Mouse (Mus musculus) stomach, embryonic 14.5 days (tissue): ENCODE data around the gene Tmtc4. TPM values are rescaled to one million over a fixed set of nuclear protein-coding genes. Genes with fewer than 3 reads are reported as not detected.

Experiments
- ATAC-seq: fragments of 200-750 bp; cut with Nextera tagmentation; 2 replicates; pipeline ENCODE4 v1.8.0; 2017; ENCODE audit warnings: low read depth, moderate TSS enrichment; ENCODE audit not compliant: insufficient number of reproducible peaks, insufficient read depth, low FRiP score
- H3K27ac ChIP-seq: fragments of 300-500 bp; sonication (generic); 2 replicates; pipeline ENCODE4 v1.5.1; 2014; ENCODE audit warnings: mild to moderate bottlenecking, low read length, moderate library complexity, mixed read lengths
- H3K27me3 ChIP-seq: fragments of 300-500 bp; sonication (generic); 2 replicates; pipeline ENCODE4 v1.6.1; 2014; ENCODE audit warnings: low read length, control low read depth, mixed read lengths; ENCODE audit not compliant: control insufficient read depth, insufficient read depth
- H3K36me3 ChIP-seq: fragments of 300-500 bp; sonication (generic); 2 replicates; pipeline ENCODE4 v1.6.1; 2014; ENCODE audit warnings: mild to moderate bottlenecking, control low read depth, low read length, moderate library complexity, mixed read lengths; ENCODE audit not compliant: control insufficient read depth, insufficient read depth
- H3K4me1 ChIP-seq: fragments of 300-500 bp; sonication (generic); 2 replicates; pipeline ENCODE4 v1.6.1; 2014; ENCODE audit warnings: low read length, control low read depth, mixed read lengths; ENCODE audit not compliant: control insufficient read depth, insufficient read depth
- H3K4me2 ChIP-seq: fragments of 300-500 bp; sonication (generic); replicated peaks from 2 replicates; pipeline ENCODE4 v1.6.1; 2014; ENCODE audit warnings: low read depth, low read length, control low read depth
- H3K4me3 ChIP-seq: fragments of 300-500 bp; sonication (generic); 2 replicates; pipeline ENCODE4 v1.5.1; 2014; ENCODE audit warnings: low read depth, low read length, control low read depth
- H3K9ac ChIP-seq: fragments of 300-500 bp; sonication (generic); replicated peaks from 2 replicates; pipeline ENCODE4 v1.6.1; 2014; ENCODE audit warnings: low read depth, mild to moderate bottlenecking, control low read depth, low read length, moderate library complexity, mixed read lengths
- H3K9me3 ChIP-seq: fragments of 300-500 bp; sonication (generic); 2 replicates; pipeline ENCODE4 v1.6.1; 2016; ENCODE audit warnings: low read depth, low read length, control low read depth; ENCODE audit not compliant: control insufficient read depth
- WGBS: fragments of 180-500 bp; shearing (Covaris S2); extraction: QIAGEN DNeasy Blood & Tissue Kit; methylation state at CpG from one replicate; pipeline ENCODE4 v1.1.7; 2014; 5-methylcytosine and 5-hydroxymethylcytosine counted together
- polyA plus RNA-seq: library from polyadenylated mRNA; unstranded; fragments of >200 nt; fragmentation: Nextera tagmentation; extraction: Ambion mirVana; gene quantifications from 2 replicates; pipeline ENCODE4 v1.2.1, GENCODE M21; 2014

The Tmtc4 gene
- polyA plus RNA-seq, 1 experiment from 2014 or later: 28.6 TPM

GRCm38 (mm10) chr14:122888480-122888872 lies 95.4 kb downstream of the Tmtc4 start:
- no peak overlapping the region for H3K4me2 ChIP-seq
- 88% methylated on average over 1 of the region's 1 CpGs for WGBS
- ATAC-seq: no peak

GRCm38 (mm10) chr14:122887702-122888479 lies 95.9 kb downstream of the Tmtc4 start:
- Histone ChIP-seq H3K4me1 (0 out of 2 replicates have a peak, but pooled peaks cover 3% of the 10 kb centered on the region), H3K36me3 (no peaks in the 10 kb centered on the region), H3K9me3 (no peaks in the 10 kb centered on the region), H3K27ac (no peak overlapping the region), H3K9ac (no peak overlapping the region), H3K27me3 (no peaks in the 10 kb centered on the region), H3K4me2 (no peak overlapping the region), H3K4me3 (no peak overlapping the region)
- no peak for ATAC-seq
- WGBS: 92% methylated on average over 3 of the region's 3 CpGs

More at GRCm38 (mm10) chr14:122888480-122888872, 95.4 kb downstream of the Tmtc4 start:
- H3K4me3 ChIP-seq: no peak overlapping the region
- H3K36me3 ChIP-seq: no peaks in the 10 kb centered on the region
- H3K9ac ChIP-seq: no peak overlapping the region
- H3K4me1 ChIP-seq: 0 out of 2 replicates have a peak, but pooled peaks cover 3% of the 10 kb centered on the region
- H3K9me3 ChIP-seq: no peaks in the 10 kb centered on the region
- no peak overlapping the region for H3K27ac ChIP-seq
- no peaks in the 10 kb centered on the region for H3K27me3 ChIP-seq

- Histone ChIP-seq H3K9me3 (no peaks in the 10 kb centered on the region), H3K4me3 (no peak overlapping the region), H3K36me3 (no peaks in the 10 kb centered on the region), H3K27ac (no peak overlapping the region), H3K4me2 (no peak overlapping the region), H3K27me3 (no peaks in the 10 kb centered on the region), H3K9ac (no peak overlapping the region), H3K4me1 (0 out of 2 replicates have a peak, but pooled peaks cover 3% of the 10 kb centered on the region)
- no peak for ATAC-seq
- 90% methylated on average over 1 of the region's 1 CpGs for WGBS
Observed at GRCm38 (mm10) chr14:122887278-122887677, 96.6 kb downstream of the Tmtc4 start.

GRCm38 (mm10) chr14:122885893-122886292 lies 97.9 kb downstream of the Tmtc4 start:
- H3K4me3 ChIP-seq: no peak overlapping the region
- no peak for ATAC-seq
- H3K4me2 ChIP-seq: no peak overlapping the region
- H3K27me3 ChIP-seq: no peaks in the 10 kb centered on the region
- H3K27ac ChIP-seq: no peak overlapping the region
- no peaks in the 10 kb centered on the region for H3K9me3 ChIP-seq
- 93% methylated on average over 7 of the region's 7 CpGs for WGBS
- 0 out of 2 replicates have a peak, but pooled peaks cover 3% of the 10 kb centered on the region for H3K4me1 ChIP-seq
- H3K36me3 ChIP-seq: no peaks in the 10 kb centered on the region
- no peak overlapping the region for H3K9ac ChIP-seq

GRCm38 (mm10) chr14:122883821-122884584 lies 99.8 kb downstream of the Tmtc4 start:
- Histone ChIP-seq H3K4me2 (no peak overlapping the region), H3K27ac (no peak overlapping the region), H3K4me3 (no peak overlapping the region), H3K9me3 (no peaks in the 10 kb centered on the region), H3K4me1 (0 out of 2 replicates have a peak, but pooled peaks cover 3% of the 10 kb centered on the region), H3K9ac (no peak overlapping the region), H3K36me3 (no peaks in the 10 kb centered on the region), H3K27me3 (no peaks in the 10 kb centered on the region)
- WGBS: 58% methylated on average over 10 of the region's 10 CpGs
- ATAC-seq: no peak; the same call in 1 of the 2 replicates

GRCm38 (mm10) chr14:122883410-122883806 lies 100.4 kb downstream of the Tmtc4 start:
- ATAC-seq: no peak

GRCm38 (mm10) chr14:122882795-122883409 lies 100.9 kb downstream of the Tmtc4 start:
- Histone ChIP-seq H3K9ac (no peak overlapping the region), H3K9me3 (no peaks in the 10 kb centered on the region), H3K36me3 (no peaks in the 10 kb centered on the region), H3K4me1 (0 out of 2 replicates have a peak, but pooled peaks cover 3% of the 10 kb centered on the region), H3K4me3 (no peak overlapping the region), H3K4me2 (no peak overlapping the region), H3K27ac (no peak overlapping the region), H3K27me3 (no peaks in the 10 kb centered on the region)
- WGBS: 77% methylated on average over 7 of the region's 7 CpGs
- ATAC-seq: no peak

More at GRCm38 (mm10) chr14:122883410-122883806, 100.4 kb downstream of the Tmtc4 start:
- H3K4me3 ChIP-seq: no peak overlapping the region
- H3K9ac ChIP-seq: no peak overlapping the region
- H3K36me3 ChIP-seq: no peaks in the 10 kb centered on the region
- no peaks in the 10 kb centered on the region for H3K9me3 ChIP-seq
- no peaks in the 10 kb centered on the region for H3K27me3 ChIP-seq
- H3K4me1 ChIP-seq: 0 out of 2 replicates have a peak, but pooled peaks cover 3% of the 10 kb centered on the region
- no peak overlapping the region for H3K4me2 ChIP-seq
- WGBS: 75% methylated on average over 4 of the region's 4 CpGs
- no peak overlapping the region for H3K27ac ChIP-seq

GRCm38 (mm10) chr14:122882201-122882639 lies 101.6 kb downstream of the Tmtc4 start:
- Histone ChIP-seq H3K9ac (no peak overlapping the region), H3K36me3 (no peaks in the 10 kb centered on the region), H3K4me3 (no peak overlapping the region), H3K4me2 (no peak overlapping the region), H3K9me3 (no peaks in the 10 kb centered on the region), H3K27ac (no peak overlapping the region), H3K4me1 (0 out of 2 replicates have a peak, but pooled peaks cover 3% of the 10 kb centered on the region), H3K27me3 (no peaks in the 10 kb centered on the region)
- no peak for ATAC-seq
- WGBS: 79% methylated on average over 9 of the region's 9 CpGs
